Mouse (Mus musculus): ENCODE data around the gene Rbp2.

- TF ChIP-seq CTCF (conservative IDR thresholded peaks at IDR 0.05; ENCODE audit: low read length) (peak; percentile 70), POU5F1 (IDR thresholded peaks at IDR 0.05; ENCODE audit: borderline replicate concordance, low read length) (no peak), NANOG (IDR thresholded peaks at IDR 0.05; ENCODE audit: borderline replicate concordance, low read length) (no peak)
Measured at GRCm38 (mm10) chr9:98538713-98539360, 52.9 kb downstream of the Rbp2 start.
